ENCODE assay signal across 8 mouse cellular contexts in the genomic region with DNA sequence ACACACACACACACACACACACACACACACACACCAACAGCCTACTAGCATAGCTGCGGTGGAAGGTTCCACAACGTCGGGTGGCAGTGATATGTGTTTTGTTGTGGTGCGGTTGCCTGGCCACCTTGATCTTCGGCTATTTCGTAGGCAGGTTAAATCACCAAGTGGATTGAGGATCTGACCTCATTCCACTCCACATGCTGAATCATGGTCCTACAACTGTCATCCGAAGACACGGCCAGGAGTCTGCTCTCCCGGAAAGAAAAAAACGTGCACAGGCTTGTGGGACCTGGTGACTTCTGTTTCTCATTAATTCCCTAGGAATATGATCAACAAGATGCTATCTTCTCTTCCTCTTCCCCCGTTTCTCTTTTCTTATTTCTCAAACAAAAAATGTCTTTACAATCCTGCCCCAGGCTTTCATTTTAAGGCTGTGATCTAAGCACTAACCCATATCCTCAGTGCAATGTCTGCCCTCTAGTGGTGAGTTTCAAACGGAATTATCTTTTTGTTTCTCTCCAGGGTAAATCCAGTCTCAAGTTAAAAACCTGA. TPM values are rescaled to one million over a fixed set of nuclear protein-coding genes. Genes with fewer than 3 reads are reported as not detected.
DNase-seq lines count a peak whose midpoint lies in the region; ATAC-seq and TF ChIP-seq lines count a peak whose summit lies in the region.

No protein-coding gene starts in this region.

- no peaks in the 10 kb centered on the region for H3K36me3 ChIP-seq in midbrain, embryonic 11.5 days (ENCODE audit: control insufficient read depth, insufficient read depth, low read length)
- H3K36me3 ChIP-seq in midbrain, embryonic 10.5 days, result no peaks in the 10 kb centered on the region

- intact Hi-C loops in heart, postnatal 36 days (cut with DNase I), result loop anchor here (2.0 to 5.0 kb wide), 2 partner anchors 123 to 402 kb away; a partner anchor contains a TSS

- no peak overlapping the region for H3K4me2 ChIP-seq in midbrain, embryonic 11.5 days

- no peak for TF ChIP-seq POLR2A in brain, embryonic 14.5 days (IDR thresholded peaks at IDR 0.05; ENCODE audit: borderline replicate concordance, extremely low read depth, insufficient read depth, insufficient read length, poor library complexity, severe bottlenecking)

- WGBS in midbrain, embryonic 11.5 days, result 71% methylated on average over 12 of the region's 12 CpGs
- 71% methylated on average over 12 of the region's 12 CpGs for WGBS in midbrain, embryonic 10.5 days

- ATAC-seq in midbrain, embryonic 11.5 days (ENCODE audit: low FRiP score), result peak; percentile 80
- peak; percentile 49 for ATAC-seq in erythroid progenitor cell, adult 5-6 weeks (replicated peaks; ENCODE audit: low FRiP score, poor library complexity, severe bottlenecking)

- no peak overlapping the region for H3K4me3 ChIP-seq in midbrain, embryonic 11.5 days (ENCODE audit: low read depth, low read length)
- H3K4me3 ChIP-seq in midbrain, embryonic 10.5 days, result no peak overlapping the region

- 0 out of 2 replicates have a peak, but pooled peaks cover 3% of the 10 kb centered on the region for H3K4me1 ChIP-seq in midbrain, embryonic 11.5 days (ENCODE audit: control insufficient read depth, insufficient read depth, low read length)
- H3K4me1 ChIP-seq in midbrain, embryonic 10.5 days, result peaks cover 14% of the 10 kb centered on the region

- no peak overlapping the region for H3K9ac ChIP-seq in midbrain, embryonic 11.5 days (ENCODE audit: low read length)

- peak; percentile 55; the same call in 1 of the 2 replicates for TF ChIP-seq CTCF in brain, embryonic 14.5 days (IDR thresholded peaks at IDR 0.05; ENCODE audit: borderline replicate concordance, extremely low read depth, insufficient read depth, insufficient read length)

- H3K9me3 ChIP-seq in midbrain, embryonic 11.5 days (ENCODE audit: control insufficient read depth, low read length), result no peaks in the 10 kb centered on the region
- H3K9me3 ChIP-seq in midbrain, embryonic 10.5 days (replicated peaks), result no peaks in the 10 kb centered on the region

- DNase-seq in midbrain, embryonic 11.5 days (ENCODE audit: low spot score, missing footprints), result peak; percentile 97
- no peak for DNase-seq in midbrain, embryonic 10.5 days (ENCODE audit: low spot score)
- peak; percentile 93 for DNase-seq in brain, embryonic 14.5 days (ENCODE audit: low read depth)
- peak; percentile 39 to 70 for DNase-seq in heart, postnatal 36 days
- DNase-seq in layer of hippocampus, adult 9-10 months (ENCODE audit: low spot score), result peak; percentile 91
- peak; percentile 82 for DNase-seq in lung, postnatal 36 days
- peak; percentile 88 for DNase-seq in skeletal muscle tissue, adult 2 months (ENCODE audit: low read depth, low spot score)

- no peak overlapping the region for H3K27ac ChIP-seq in midbrain, embryonic 11.5 days (ENCODE audit: low read depth, low read length)
- H3K27ac ChIP-seq in midbrain, embryonic 10.5 days (replicated peaks), result no peak overlapping the region

- no peaks in the 10 kb centered on the region for H3K27me3 ChIP-seq in midbrain, embryonic 11.5 days (ENCODE audit: control insufficient read depth, insufficient read depth, low read length)
- H3K27me3 ChIP-seq in midbrain, embryonic 10.5 days (ENCODE audit: low read depth, poor library complexity, severe bottlenecking), result no peaks in the 10 kb centered on the region

RNA-seq across cellular contexts. Expression of a gene that starts 43.6 kb away (rescaled TPM):
- 0.11 and 0.33 TPM in 2 replicates for polyA plus RNA-seq in midbrain, embryonic 11.5 days (2014; fragmentation: Nextera tagmentation; extraction: Ambion mirVana)
- polyA plus RNA-seq in midbrain, embryonic 10.5 days (2016; fragmentation: Nextera tagmentation; extraction: Ambion mirVana), result 0.22 and 0.38 TPM in 2 replicates
- polyA plus RNA-seq in brain, embryonic 14.5 days (2012; rRNA removed), result 0.38 and 0.55 TPM in 2 replicates
- not detected in 2 replicates for total RNA-seq in erythroid progenitor cell, adult 5-6 weeks (2015; ENCODE audit: low replicate concordance)
- total RNA-seq in erythroid progenitor cell, adult 5-6 weeks (2017; ENCODE audit: low replicate concordance), result 0.39 TPM in 1 of 2 replicates, not detected in the other
- under 1 TPM; 0.16 to 0.56 TPM for total RNA-seq in heart, postnatal 36 days (2021)
